Mouse (Mus musculus): ENCODE results near the gene Rab7b. TPM values are rescaled to one million over a fixed set of nuclear protein-coding genes. Genes with fewer than 3 reads are reported as not detected.
A peak's percentile ranks its signal among the peaks of the same experiment; 100 is the strongest.

The Rab7b gene
- polyA plus RNA-seq, 1 experiment from 2014 or later, result 0.53 TPM

GRCm38 (mm10) chr1:131751891-131752311 lies 63.4 kb downstream of the Rab7b start:
- Histone ChIP-seq H3K4me2 (no peak overlapping the region), H3K9me3 (ENCODE audit: control insufficient read depth, low read length) (no peaks in the 10 kb centered on the region), H3K4me1 (replicated peaks; ENCODE audit: control insufficient read depth, insufficient read depth, low read length) (peaks cover 13% of the 10 kb centered on the region), H3K4me3 (ENCODE audit: low read depth, low read length) (no peak overlapping the region), H3K36me3 (ENCODE audit: control insufficient read depth, insufficient read depth, low read length) (no peaks in the 10 kb centered on the region), H3K27ac (ENCODE audit: low read depth, low read length) (no peak overlapping the region), H3K9ac (ENCODE audit: low read depth, low read length) (no peak overlapping the region), H3K27me3 (replicated peaks; ENCODE audit: control insufficient read depth, insufficient read depth, low read length) (no peaks in the 10 kb centered on the region)
- WGBS, result 66% methylated on average over 10 of the region's 10 CpGs
- ATAC-seq (replicated peaks; ENCODE audit: low FRiP score) (no peak), DNase-seq (ENCODE audit: low spot score) (no peak)

- no peak overlapping the region for H3K4me2 ChIP-seq
- no peaks in the 10 kb centered on the region for H3K9me3 ChIP-seq (ENCODE audit: control insufficient read depth, low read length)
- no peak for DNase-seq (ENCODE audit: low spot score)
- no peaks in the 10 kb centered on the region for H3K27me3 ChIP-seq (replicated peaks; ENCODE audit: control insufficient read depth, insufficient read depth, low read length)
- no peak overlapping the region for H3K4me3 ChIP-seq (ENCODE audit: low read depth, low read length)
- H3K4me1 ChIP-seq (replicated peaks; ENCODE audit: control insufficient read depth, insufficient read depth, low read length), result peaks cover 13% of the 10 kb centered on the region
- no peak overlapping the region for H3K27ac ChIP-seq (ENCODE audit: low read depth, low read length)
- no peak overlapping the region for H3K9ac ChIP-seq (ENCODE audit: low read depth, low read length)
- 27% methylated on average over 3 of the region's 3 CpGs for WGBS
- no peaks in the 10 kb centered on the region for H3K36me3 ChIP-seq (ENCODE audit: control insufficient read depth, insufficient read depth, low read length)
- ATAC-seq (replicated peaks; ENCODE audit: low FRiP score), result peak; percentile 57; the same call in 1 of the 2 replicates
Measured at GRCm38 (mm10) chr1:131754212-131754829, 65.8 kb downstream of the Rab7b start.

- WGBS, result 39% methylated on average over 4 of the region's 4 CpGs
- DNase-seq (ENCODE audit: low spot score), result no peak
Measured at GRCm38 (mm10) chr1:131754916-131755315, 66.4 kb downstream of the Rab7b start.

DNA sequence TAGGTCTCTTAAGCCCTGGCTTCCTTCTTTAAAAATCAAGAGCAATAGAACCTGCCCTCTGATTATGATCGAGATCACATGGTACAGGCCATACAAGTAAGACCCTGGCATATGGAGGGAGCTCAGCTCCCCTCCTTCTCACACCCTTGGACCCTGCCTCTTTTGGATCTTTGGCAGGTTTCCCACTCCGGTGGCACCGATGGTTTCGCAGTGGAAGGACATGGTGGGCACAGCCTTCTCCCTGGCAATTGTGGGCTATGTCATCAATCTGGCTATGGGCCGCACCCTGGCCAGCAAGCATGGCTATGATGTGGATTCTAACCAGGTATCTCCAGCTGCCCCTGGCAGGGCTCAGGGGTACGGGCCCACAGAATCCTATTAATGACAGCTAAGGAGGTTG lies 68.7 kb downstream of the Rab7b start:
- H3K4me1 ChIP-seq (replicated peaks; ENCODE audit: control insufficient read depth, insufficient read depth, low read length), result peaks cover 13% of the 10 kb centered on the region
- no peaks in the 10 kb centered on the region for H3K27me3 ChIP-seq (replicated peaks; ENCODE audit: control insufficient read depth, insufficient read depth, low read length)
- H3K4me3 ChIP-seq (ENCODE audit: low read depth, low read length), result no peak overlapping the region
- no peaks in the 10 kb centered on the region for H3K9me3 ChIP-seq (ENCODE audit: control insufficient read depth, low read length)
- no peak overlapping the region for H3K27ac ChIP-seq (ENCODE audit: low read depth, low read length)
- no peak for ATAC-seq (replicated peaks; ENCODE audit: low FRiP score)
- H3K4me2 ChIP-seq, result no peak overlapping the region
- DNase-seq (ENCODE audit: low spot score), result no peak
- H3K36me3 ChIP-seq (ENCODE audit: control insufficient read depth, insufficient read depth, low read length), result no peaks in the 10 kb centered on the region
- WGBS, result 88% methylated on average over 6 of the region's 6 CpGs
- H3K9ac ChIP-seq (ENCODE audit: low read depth, low read length), result no peak overlapping the region

More at GRCm38 (mm10) chr1:131754916-131755315, 66.4 kb downstream of the Rab7b start:
- H3K4me3 ChIP-seq (ENCODE audit: low read depth, low read length), result no peak overlapping the region
- no peaks in the 10 kb centered on the region for H3K9me3 ChIP-seq (ENCODE audit: control insufficient read depth, low read length)
- peaks cover 13% of the 10 kb centered on the region for H3K4me1 ChIP-seq (replicated peaks; ENCODE audit: control insufficient read depth, insufficient read depth, low read length)
- no peak overlapping the region for H3K27ac ChIP-seq (ENCODE audit: low read depth, low read length)
- H3K27me3 ChIP-seq (replicated peaks; ENCODE audit: control insufficient read depth, insufficient read depth, low read length), result no peaks in the 10 kb centered on the region
- H3K36me3 ChIP-seq (ENCODE audit: control insufficient read depth, insufficient read depth, low read length), result no peaks in the 10 kb centered on the region
- ATAC-seq (replicated peaks; ENCODE audit: low FRiP score), result no peak
- H3K9ac ChIP-seq (ENCODE audit: low read depth, low read length), result no peak overlapping the region
- H3K4me2 ChIP-seq, result no peak overlapping the region

DNA sequence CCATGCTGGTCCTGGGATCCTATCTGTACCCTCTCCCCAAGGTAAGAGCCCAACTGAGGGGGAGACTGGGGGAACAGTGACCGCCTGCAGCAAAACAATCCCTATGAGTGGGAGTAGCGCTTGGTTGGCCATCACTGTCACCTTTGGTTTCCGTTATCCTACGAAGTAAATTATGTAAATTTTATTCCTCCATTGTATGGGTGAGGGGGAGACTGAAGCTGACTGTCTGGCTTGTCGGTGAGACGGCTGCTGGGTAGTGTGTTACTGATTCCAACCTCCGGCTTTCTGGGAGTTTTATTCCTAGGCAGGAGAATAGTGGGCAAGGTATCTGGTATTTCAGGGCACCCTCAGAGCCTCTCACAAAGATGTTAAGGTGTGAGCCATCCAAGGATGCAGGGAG lies 70.3 kb downstream of the Rab7b start:
- 80% methylated on average over 7 of the region's 7 CpGs for WGBS
- Histone ChIP-seq H3K4me1 (replicated peaks; ENCODE audit: control insufficient read depth, insufficient read depth, low read length) (peaks cover 11% of the 10 kb centered on the region), H3K9me3 (ENCODE audit: control insufficient read depth, low read length) (no peaks in the 10 kb centered on the region), H3K27me3 (replicated peaks; ENCODE audit: control insufficient read depth, insufficient read depth, low read length) (no peaks in the 10 kb centered on the region), H3K4me2 (no peak overlapping the region), H3K36me3 (ENCODE audit: control insufficient read depth, insufficient read depth, low read length) (no peaks in the 10 kb centered on the region), H3K27ac (ENCODE audit: low read depth, low read length) (no peak overlapping the region), H3K4me3 (ENCODE audit: low read depth, low read length) (no peak overlapping the region), H3K9ac (ENCODE audit: low read depth, low read length) (no peak overlapping the region)
- no peak for DNase-seq (ENCODE audit: low spot score)
- no peak for ATAC-seq (replicated peaks; ENCODE audit: low FRiP score)

DNA sequence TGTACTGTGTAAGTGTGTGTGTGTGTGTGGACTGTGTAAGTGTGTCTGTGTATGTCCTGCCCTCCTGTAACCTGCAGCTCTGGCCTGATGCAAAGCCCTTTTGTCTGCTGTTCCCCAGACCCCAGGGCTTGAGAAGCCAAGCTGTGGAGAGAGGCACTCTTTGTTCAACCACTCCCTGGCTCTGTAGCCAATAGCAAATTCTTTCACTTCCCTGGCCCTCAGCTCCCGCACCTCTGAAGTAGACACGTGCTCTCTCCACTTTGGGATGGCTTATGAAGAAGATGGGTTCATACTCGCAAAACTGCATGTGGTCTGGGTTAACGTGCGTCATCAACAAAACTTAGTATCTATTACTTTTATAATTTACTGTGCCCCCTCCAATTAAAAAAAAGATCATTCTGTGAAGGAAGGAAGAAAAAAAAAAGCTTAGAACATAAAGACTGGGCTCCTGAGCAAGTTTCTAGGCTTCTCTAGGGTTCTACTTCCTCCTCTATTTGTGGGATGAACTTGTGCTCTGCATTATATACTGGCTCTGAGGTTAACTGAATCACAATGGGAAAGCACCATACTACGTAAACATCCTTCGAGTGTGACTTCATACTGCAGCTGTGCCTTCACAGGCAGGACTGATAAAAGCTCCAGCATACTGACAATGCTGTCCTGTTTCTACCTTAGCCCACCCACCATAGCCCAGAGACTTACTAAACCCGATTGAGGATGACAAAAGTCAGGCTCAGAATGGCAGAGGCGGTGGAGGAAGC lies 71.4 kb downstream of the Rab7b start:
- H3K27me3 ChIP-seq (replicated peaks; ENCODE audit: control insufficient read depth, insufficient read depth, low read length), result no peaks in the 10 kb centered on the region
- ATAC-seq (replicated peaks; ENCODE audit: low FRiP score), result no peak
- no peaks in the 10 kb centered on the region for H3K36me3 ChIP-seq (ENCODE audit: control insufficient read depth, insufficient read depth, low read length)
- no peak overlapping the region for H3K4me3 ChIP-seq (ENCODE audit: low read depth, low read length)
- H3K4me1 ChIP-seq (replicated peaks; ENCODE audit: control insufficient read depth, insufficient read depth, low read length), result peaks cover 3% of the 10 kb centered on the region
- WGBS, result 65% methylated on average over 9 of the region's 9 CpGs
- H3K9ac ChIP-seq (ENCODE audit: low read depth, low read length), result no peak overlapping the region
- H3K27ac ChIP-seq (ENCODE audit: low read depth, low read length), result no peak overlapping the region
- DNase-seq (ENCODE audit: low spot score), result peak; percentile 29
- H3K9me3 ChIP-seq (ENCODE audit: control insufficient read depth, low read length), result no peaks in the 10 kb centered on the region
- no peak overlapping the region for H3K4me2 ChIP-seq

GRCm38 (mm10) chr1:131760428-131760820 lies 71.9 kb downstream of the Rab7b start:
- H3K27me3 ChIP-seq (replicated peaks; ENCODE audit: control insufficient read depth, insufficient read depth, low read length), result no peaks in the 10 kb centered on the region
- no peaks in the 10 kb centered on the region for H3K4me1 ChIP-seq (replicated peaks; ENCODE audit: control insufficient read depth, insufficient read depth, low read length)
- H3K4me3 ChIP-seq (ENCODE audit: low read depth, low read length), result no peak overlapping the region
- H3K9ac ChIP-seq (ENCODE audit: low read depth, low read length), result no peak overlapping the region
- no peak overlapping the region for H3K27ac ChIP-seq (ENCODE audit: low read depth, low read length)
- H3K4me2 ChIP-seq, result no peak overlapping the region
- ATAC-seq (replicated peaks; ENCODE audit: low FRiP score), result no peak
- DNase-seq (ENCODE audit: low spot score), result no peak
- no peaks in the 10 kb centered on the region for H3K36me3 ChIP-seq (ENCODE audit: control insufficient read depth, insufficient read depth, low read length)
- no peaks in the 10 kb centered on the region for H3K9me3 ChIP-seq (ENCODE audit: control insufficient read depth, low read length)
- 78% methylated on average over 3 of the region's 3 CpGs for WGBS

GRCm38 (mm10) chr1:131761079-131761831 lies 72.8 kb downstream of the Rab7b start:
- no peak overlapping the region for H3K27ac ChIP-seq (ENCODE audit: low read depth, low read length)
- H3K4me3 ChIP-seq (ENCODE audit: low read depth, low read length), result no peak overlapping the region
- no peaks in the 10 kb centered on the region for H3K36me3 ChIP-seq (ENCODE audit: control insufficient read depth, insufficient read depth, low read length)
- no peak overlapping the region for H3K9ac ChIP-seq (ENCODE audit: low read depth, low read length)
- ATAC-seq (replicated peaks; ENCODE audit: low FRiP score), result no peak
- no peaks in the 10 kb centered on the region for H3K9me3 ChIP-seq (ENCODE audit: control insufficient read depth, low read length)
- no peak overlapping the region for H3K4me2 ChIP-seq
- whole genome bisulfite sequencing, result 67% methylated on average over 13 of the region's 13 CpGs
- H3K27me3 ChIP-seq (replicated peaks; ENCODE audit: control insufficient read depth, insufficient read depth, low read length), result no peaks in the 10 kb centered on the region
- DNase-seq (ENCODE audit: low spot score), result peak; percentile 29
- H3K4me1 ChIP-seq (replicated peaks; ENCODE audit: control insufficient read depth, insufficient read depth, low read length), result no peaks in the 10 kb centered on the region
